Mouse (Mus musculus) embryo, embryonic 10.5 days (tissue): Measurements from ENCODE around the gene Trhr2.

Experiments
- DNase-seq: peaks from one replicate; pipeline ENCODE4 v3.0.0-alpha.2; 2015; ENCODE audit warnings: low spot score

Gene Trhr2

DNA sequence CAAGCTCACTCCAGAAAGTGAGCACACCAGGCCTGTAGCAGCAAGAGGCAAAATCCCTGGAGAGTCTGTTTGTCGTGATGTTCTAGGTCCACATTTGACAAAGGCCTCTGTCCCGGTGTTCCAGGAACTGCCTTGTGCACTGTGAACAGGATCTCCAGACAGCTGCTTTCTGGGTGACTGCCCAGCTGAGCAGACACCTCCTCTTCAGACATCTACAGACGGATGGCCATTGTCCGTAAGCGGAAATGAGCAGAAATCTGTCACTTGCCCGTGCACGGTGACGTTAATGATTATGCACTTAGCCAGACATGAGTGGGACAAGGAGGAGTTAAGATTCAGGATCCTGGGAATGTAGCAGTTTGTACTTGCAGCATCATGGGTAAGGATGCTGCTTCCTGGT is 6.4 kb downstream of the Trhr2 start:
- no peak for DNase-seq

GRCm38 (mm10) chr8:122350309-122351089 is 10.0 kb downstream of the Trhr2 start:
- no peak for DNase-seq

GRCm38 (mm10) chr8:122349357-122350297 is 10.9 kb downstream of the Trhr2 start:
- DNase-seq, result no peak

- DNase-seq, result no peak
These were observed 12.6 kb downstream of the Trhr2 start for GRCm38 (mm10) chr8:122347811-122348552.

GRCm38 (mm10) chr8:122345181-122346095 is 15.1 kb downstream of the Trhr2 start:
- no peak for DNase-seq

GRCm38 (mm10) chr8:122344219-122344618 is 16.3 kb downstream of the Trhr2 start:
- no peak for DNase-seq

DNA sequence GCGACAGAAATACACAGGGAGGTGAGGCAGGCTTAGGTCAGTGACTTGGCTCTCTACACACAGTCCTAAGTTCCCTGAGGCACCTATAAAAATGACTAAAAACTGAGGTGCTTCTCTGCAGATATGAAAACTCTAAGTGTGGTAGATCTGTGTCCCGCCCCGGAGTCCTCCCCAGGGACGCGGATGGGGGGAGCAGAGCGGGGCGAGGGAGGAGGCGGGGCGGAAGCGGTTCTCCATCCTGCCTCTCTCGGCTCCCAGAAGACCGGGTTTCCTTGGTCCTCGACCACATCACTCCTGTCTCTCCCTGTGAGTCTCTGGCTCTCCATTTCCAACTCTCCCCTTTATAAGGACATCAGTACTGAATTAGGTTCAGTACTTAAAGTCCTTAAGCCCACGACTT is 16.8 kb downstream of the Trhr2 start:
- DNase-seq, result peak; percentile 44

DNA sequence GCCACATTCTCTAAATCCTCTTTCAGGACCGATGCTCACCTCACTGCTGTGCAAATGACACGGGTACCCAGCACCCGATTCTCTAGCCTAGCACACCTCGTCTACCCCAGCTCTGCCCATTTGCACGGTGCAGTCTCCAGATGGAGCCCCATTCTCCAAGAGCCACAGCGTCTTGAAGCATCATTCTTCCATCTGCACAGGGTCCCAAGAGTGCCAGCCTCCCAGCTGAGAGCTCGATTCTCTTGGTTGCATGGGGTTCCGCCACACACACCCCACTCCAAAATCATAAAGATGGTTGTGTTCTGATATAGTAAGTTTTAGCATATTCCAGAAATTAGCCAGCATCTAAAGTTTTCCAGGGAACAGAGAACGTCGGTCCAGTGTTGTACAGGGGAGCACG is 17.2 kb downstream of the Trhr2 start:
- DNase-seq, result no peak

GRCm38 (mm10) chr8:122342806-122343209 is 17.7 kb downstream of the Trhr2 start:
- DNase-seq, result peak; percentile 23

DNA sequence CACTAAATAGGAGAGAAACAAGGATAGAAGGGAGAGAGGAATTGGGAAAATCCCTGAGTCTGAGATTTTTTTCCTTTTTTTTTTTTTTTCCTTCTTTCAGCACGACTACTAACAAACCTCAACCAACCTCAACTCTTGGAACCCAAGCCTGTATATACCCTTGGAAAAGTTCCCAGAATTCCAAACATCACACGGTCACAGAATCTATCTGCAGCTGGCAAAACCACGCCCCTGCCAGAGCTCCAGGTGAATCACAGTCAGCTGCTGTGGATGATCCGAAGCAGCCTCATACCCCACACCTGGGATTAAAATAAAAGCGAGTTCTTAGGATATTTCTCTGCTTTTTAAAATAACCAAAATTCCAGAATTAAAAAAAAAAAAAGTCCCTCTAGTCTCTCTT is 18.2 kb downstream of the Trhr2 start:
- DNase-seq, result no peak

DNA sequence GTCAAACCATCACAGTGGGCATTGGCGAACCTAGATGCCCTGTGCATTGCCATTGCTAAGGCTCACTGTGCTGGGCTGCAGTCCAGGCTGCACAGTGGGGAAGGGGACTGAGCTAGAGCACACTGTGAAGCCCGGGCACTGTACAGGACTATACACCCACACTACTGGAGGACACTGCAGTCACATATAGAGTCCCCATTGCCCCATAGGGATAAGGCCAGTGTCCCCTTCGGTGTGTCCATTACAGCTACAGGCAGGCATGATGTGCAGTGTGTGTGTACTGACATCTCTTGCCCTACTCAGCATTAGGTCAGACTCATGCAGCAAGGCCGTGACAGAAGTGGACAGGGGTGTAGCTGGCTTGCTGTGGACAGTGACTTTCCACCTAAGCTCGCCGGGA is 18.8 kb downstream of the Trhr2 start:
- DNase-seq, result no peak

GRCm38 (mm10) chr8:122340761-122341160 is 19.8 kb downstream of the Trhr2 start:
- no peak for DNase-seq

- no peak for DNase-seq
These were observed 21.7 kb downstream of the Trhr2 start for GRCm38 (mm10) chr8:122338852-122339251.

GRCm38 (mm10) chr8:122336251-122336910 is 24.2 kb downstream of the Trhr2 start:
- DNase-seq, result peak; percentile 74

- DNase-seq, result no peak
These were observed 24.8 kb downstream of the Trhr2 start for GRCm38 (mm10) chr8:122335638-122336250.

- DNase-seq, result no peak
These were observed 25.6 kb downstream of the Trhr2 start for GRCm38 (mm10) chr8:122334791-122335490.

GRCm38 (mm10) chr8:122333531-122333930 is 27.0 kb downstream of the Trhr2 start:
- DNase-seq, result no peak

DNA sequence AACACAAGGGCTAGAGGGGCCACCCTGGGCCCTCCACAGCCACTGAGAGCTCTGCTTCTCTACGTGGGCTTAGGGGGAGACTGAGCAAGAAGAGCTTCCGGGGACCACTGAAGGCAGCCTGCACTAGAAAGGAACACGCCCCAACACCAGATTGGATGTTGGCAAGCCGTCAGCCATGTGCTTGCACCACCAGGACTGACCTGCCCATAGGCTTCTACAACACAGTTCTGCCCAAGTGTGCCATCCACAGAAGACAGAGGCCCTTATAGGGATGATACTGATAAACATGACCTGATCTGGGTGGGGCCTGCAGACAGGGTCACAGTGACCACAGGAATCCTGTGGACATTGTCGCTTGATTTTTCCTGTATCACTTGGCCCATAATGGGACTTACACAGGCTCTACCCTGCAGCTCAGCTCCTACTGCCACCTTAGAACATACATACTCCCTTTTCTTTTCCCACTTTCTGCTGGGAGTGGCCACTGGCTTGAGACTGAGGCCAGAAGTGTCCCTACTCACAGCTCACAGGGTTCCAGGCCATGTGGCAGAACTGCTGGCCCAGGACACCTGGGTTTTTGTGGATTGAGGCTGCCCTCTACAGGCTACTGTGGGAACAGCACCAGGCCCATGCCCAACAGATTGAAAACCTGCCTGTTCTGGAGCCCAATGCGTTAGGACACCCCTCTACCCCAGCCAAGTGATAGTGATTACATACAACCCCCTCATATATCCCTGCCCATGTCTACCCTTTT is 27.6 kb downstream of the Trhr2 start:
- peak; percentile 90 for DNase-seq

GRCm38 (mm10) chr8:122331134-122331523 is 29.4 kb downstream of the Trhr2 start:
- no peak for DNase-seq
